Mouse (Mus musculus) intestine, postnatal 0 days (tissue): ENCODE data around the gene Tab3. TPM values are rescaled to one million over a fixed set of nuclear protein-coding genes. Genes with fewer than 3 reads are reported as not detected.
A peak's percentile ranks its signal among the peaks of the same experiment; 100 is the strongest.

Experiments
- ATAC-seq: fragments of 200-750 bp; cut with Nextera tagmentation; 2 replicates; pipeline ENCODE4 v1.8.0; 2017; ENCODE audit warnings: mild to moderate bottlenecking, moderate TSS enrichment, moderate library complexity
- H3K27ac ChIP-seq: fragments of 300-500 bp; sonication (generic); 2 replicates; pipeline ENCODE4 v1.5.1; 2014; ENCODE audit warnings: mild to moderate bottlenecking, low read depth, low read length, moderate library complexity
- H3K27me3 ChIP-seq: fragments of 300-500 bp; sonication (generic); replicated peaks from 2 replicates; pipeline ENCODE4 v1.6.1; 2014; ENCODE audit warnings: low read length, mixed read lengths; ENCODE audit not compliant: control insufficient read depth, insufficient read depth
- H3K36me3 ChIP-seq: fragments of 300-500 bp; sonication (generic); 2 replicates; pipeline ENCODE4 v1.6.1; 2014; ENCODE audit warnings: mild to moderate bottlenecking, moderate library complexity; ENCODE audit not compliant: control insufficient read depth, insufficient read depth
- H3K4me1 ChIP-seq: fragments of 300-500 bp; sonication (generic); replicated peaks from 2 replicates; pipeline ENCODE4 v1.6.1; 2014; ENCODE audit warnings: antibody characterized with exemption, low read length, mixed read lengths; ENCODE audit not compliant: control insufficient read depth, insufficient read depth
- H3K4me2 ChIP-seq: fragments of 300-500 bp; sonication (generic); replicated peaks from 2 replicates; pipeline ENCODE4 v1.6.1; 2014; ENCODE audit warnings: low read depth, mild to moderate bottlenecking, moderate library complexity
- H3K4me3 ChIP-seq: fragments of 300-500 bp; sonication (generic); 2 replicates; pipeline ENCODE4 v1.5.1; 2014; ENCODE audit warnings: low read depth, low read length
- H3K9ac ChIP-seq: fragments of 300-500 bp; sonication (generic); 2 replicates; pipeline ENCODE4 v1.6.1; 2014; ENCODE audit warnings: mild to moderate bottlenecking, low read depth, low read length
- H3K9me3 ChIP-seq: fragments of 300-500 bp; sonication (generic); 2 replicates; pipeline ENCODE4 v1.6.1; 2016; ENCODE audit warnings: mixed run types; ENCODE audit not compliant: control insufficient read depth
- CTCF ChIP-seq: sonication (generic); IDR thresholded peaks from 2 replicates; pipeline ENCODE4 v1.5.1; 2016; ENCODE audit warnings: low read depth, mild to moderate bottlenecking, control low read depth, antibody characterized with exemption, moderate library complexity
- WGBS: fragments of 180-500 bp; shearing (Covaris S2); extraction: QIAGEN DNeasy Blood & Tissue Kit; methylation state at CpG from one replicate; pipeline ENCODE4 v1.1.7; 2014; 5-methylcytosine and 5-hydroxymethylcytosine counted together
- microRNA-seq: library from miRNA; unstranded; fragments of <30 nt; microRNA quantifications from one replicate; pipeline ENCODE4, GENCODE M21; 2016
- polyA plus RNA-seq: library from polyadenylated mRNA; unstranded; fragments of >200 nt; fragmentation: Nextera tagmentation; extraction: Ambion mirVana; gene quantifications from 2 replicates; pipeline ENCODE4 v1.2.1, GENCODE M21; 2015

Tab3 gene
- polyA plus RNA-seq, 1 experiment from 2014 or later: 5.0 TPM

- Histone ChIP-seq H3K9ac (no peak overlapping the region), H3K4me2 (no peak overlapping the region), H3K4me1 (no peaks in the 10 kb centered on the region), H3K4me3 (no peak overlapping the region), H3K36me3 (no peaks in the 10 kb centered on the region), H3K27me3 (no peaks in the 10 kb centered on the region), H3K9me3 (no peaks in the 10 kb centered on the region), H3K27ac (no peak overlapping the region)
- 49% methylated on average over 1 of the region's 1 CpGs for WGBS
- no peak for ATAC-seq
- no peak for TF ChIP-seq CTCF
Measured at GRCm38 (mm10) chrX:85682125-85682524, 108.3 kb downstream of the Tab3 start.

GRCm38 (mm10) chrX:85683723-85684122, 109.9 kb downstream of the Tab3 start:
- H3K4me3 ChIP-seq: no peak overlapping the region
- H3K4me2 ChIP-seq: no peak overlapping the region
- no peak overlapping the region for H3K9ac ChIP-seq
- no peaks in the 10 kb centered on the region for H3K4me1 ChIP-seq
- H3K36me3 ChIP-seq: no peaks in the 10 kb centered on the region
- H3K27me3 ChIP-seq: no peaks in the 10 kb centered on the region
- no peaks in the 10 kb centered on the region for H3K9me3 ChIP-seq
- WGBS: 66% methylated on average over 2 of the region's 2 CpGs
- no peak overlapping the region for H3K27ac ChIP-seq
- ATAC-seq: no peak
- TF ChIP-seq CTCF: peak; percentile 58

Small RNA genes within 50 kb of the gene (microRNA-seq; reads per million reads assigned to microRNA genes)
- gene Gm44378: not detected

Other genes with a start within 250 kb of the Tab3 start
- 78.9 and 83.3 TPM in 2 replicates for gene Gk, start 202.8 kb downstream of the Tab3 start, polyA plus RNA-seq